Mouse (Mus musculus) layer of hippocampus, postnatal 10 days (tissue): Measurements from ENCODE around the gene Ucp2. TPM values are rescaled to one million over a fixed set of nuclear protein-coding genes. Genes with fewer than 3 reads are reported as not detected.
A peak's percentile ranks its signal among the peaks of the same experiment; 100 is the strongest.

Source experiments
- DNase-seq, 2 experiments: peaks; one replicate each; pipeline ENCODE4 v3.0.0; 2021; ENCODE audit warnings: low spot score in 2 of 2
- total RNA-seq, 2 experiments: library from RNA; stranded (reverse); gene quantifications; 2 replicates each; pipeline ENCODE4 v1.2.3; 2021

The Ucp2 gene
- total RNA-seq, 2 experiments from 2014 or later, result 58.2 to 66.6 TPM

DNA sequence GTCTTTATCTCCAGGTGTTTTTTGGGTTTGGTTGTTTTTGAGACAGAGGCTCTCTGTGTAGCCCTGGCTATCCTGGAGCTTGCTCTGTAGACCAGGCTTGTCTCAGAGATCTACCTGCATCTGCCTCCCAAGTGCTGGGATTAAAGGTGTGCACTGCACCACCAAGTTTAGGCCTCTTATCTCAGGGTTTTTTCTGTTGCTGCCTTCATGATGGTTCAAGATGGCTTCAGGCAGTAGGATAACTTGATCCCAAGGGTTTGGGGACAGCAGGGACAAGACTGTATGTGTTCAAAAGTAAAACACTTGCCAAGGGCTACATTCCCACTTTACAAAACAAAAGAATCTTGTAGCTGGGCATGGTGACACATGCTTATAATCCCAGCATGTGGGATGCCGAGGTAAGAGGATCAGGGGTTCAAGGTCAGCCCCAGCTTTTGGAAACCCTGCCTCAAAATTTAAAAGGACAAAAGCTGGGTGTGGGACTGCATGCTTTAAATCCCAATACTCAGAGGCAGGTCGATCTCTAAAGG lies 8.8 kb downstream of the Ucp2 start:
- no peak for DNase-seq

GRCm38 (mm10) chr7:100502374-100502922 lies 9.3 kb downstream of the Ucp2 start:
- DNase-seq, result no peak

GRCm38 (mm10) chr7:100503076-100503475 lies 9.9 kb downstream of the Ucp2 start:
- DNase-seq, result no peak

GRCm38 (mm10) chr7:100504740-100505487 lies 11.8 kb downstream of the Ucp2 start:
- no peak for DNase-seq

DNA sequence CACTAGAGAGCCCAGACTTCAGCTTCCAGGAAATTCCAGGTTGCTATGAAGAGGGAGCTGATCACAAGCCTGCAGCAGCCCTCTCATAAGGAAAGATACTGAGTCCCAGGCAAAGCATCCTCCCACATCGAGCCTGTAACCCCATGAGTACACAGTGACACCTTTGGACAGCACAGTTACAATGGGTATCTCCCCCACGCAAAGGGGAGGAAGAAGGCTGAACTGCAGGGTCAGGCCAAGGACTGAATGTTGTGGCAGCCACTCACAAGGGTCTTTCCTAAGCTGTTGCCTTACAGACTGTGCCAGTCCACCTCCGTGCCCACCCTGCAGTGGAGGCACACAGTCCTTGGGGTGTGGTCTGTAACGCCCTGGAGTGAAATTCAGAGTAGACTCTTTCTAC lies 13.4 kb downstream of the Ucp2 start:
- no peak for DNase-seq

DNA sequence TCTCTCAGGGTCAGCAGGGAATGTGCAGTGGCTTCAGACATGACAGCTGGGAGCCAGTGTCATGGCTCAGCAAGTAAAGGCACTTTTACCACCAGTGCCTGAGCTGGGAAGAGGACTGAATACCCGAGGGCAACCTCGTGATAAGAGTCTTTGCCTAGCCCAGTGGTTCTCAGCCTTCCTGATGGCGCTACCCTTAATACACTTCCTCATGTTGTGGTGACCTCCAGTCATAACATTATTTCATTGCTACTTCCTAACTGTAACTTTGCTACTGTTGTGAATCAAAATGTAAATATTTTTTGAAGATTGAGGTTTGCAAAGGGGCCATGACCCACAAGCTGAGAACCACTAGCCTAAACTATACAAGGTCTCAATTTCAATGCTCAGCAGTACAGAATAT lies 15.5 kb downstream of the Ucp2 start:
- no peak for DNase-seq

DNA sequence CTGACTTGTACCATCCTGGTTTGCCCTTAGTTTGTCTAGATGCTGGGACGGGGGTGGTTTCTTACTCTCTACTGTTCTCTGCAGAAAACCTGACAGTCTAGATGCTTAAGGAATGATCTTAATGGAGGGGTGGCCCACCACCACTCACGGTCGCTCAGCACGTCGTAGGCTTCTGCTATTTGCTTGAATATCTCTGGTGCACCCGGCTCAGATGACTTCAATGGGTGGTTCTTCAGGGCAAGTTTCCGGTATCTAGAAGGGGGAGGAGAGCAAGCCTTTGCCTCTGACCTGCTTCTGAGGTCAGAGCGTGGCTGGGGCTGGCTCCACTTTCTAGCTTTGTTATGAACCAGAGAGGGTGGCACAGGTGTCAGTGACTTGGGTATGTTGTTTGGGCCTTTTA lies 18.5 kb downstream of the Ucp2 start:
- no peak for DNase-seq

DNA sequence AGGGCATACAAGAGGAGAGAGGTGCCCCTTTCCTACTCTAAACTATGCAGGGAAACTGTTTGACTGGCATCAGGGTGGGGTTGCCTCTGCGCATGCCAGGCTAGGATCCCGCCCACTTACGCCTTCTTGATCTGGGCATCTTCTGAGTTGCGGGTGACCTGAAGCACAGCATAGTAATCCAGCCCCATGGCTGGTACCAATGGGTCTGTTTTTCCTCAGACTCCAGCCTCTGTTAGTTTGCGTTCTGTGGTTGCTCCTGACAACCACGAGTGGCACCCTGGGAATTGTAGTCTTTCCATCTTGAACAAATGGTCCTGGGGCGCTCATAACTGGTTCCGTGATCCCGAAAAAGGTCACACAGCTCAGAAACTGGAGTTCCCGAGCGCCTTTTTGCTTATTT lies 21.4 kb downstream of the Ucp2 start, which contains the start of gene Dnajb13:
TSS of gene Dnajb13 (minus strand) at position 388 of the 400 bp plus-strand sequence.
- DNase-seq, result peak in 1 of 2 experiments; percentile 33

DNA sequence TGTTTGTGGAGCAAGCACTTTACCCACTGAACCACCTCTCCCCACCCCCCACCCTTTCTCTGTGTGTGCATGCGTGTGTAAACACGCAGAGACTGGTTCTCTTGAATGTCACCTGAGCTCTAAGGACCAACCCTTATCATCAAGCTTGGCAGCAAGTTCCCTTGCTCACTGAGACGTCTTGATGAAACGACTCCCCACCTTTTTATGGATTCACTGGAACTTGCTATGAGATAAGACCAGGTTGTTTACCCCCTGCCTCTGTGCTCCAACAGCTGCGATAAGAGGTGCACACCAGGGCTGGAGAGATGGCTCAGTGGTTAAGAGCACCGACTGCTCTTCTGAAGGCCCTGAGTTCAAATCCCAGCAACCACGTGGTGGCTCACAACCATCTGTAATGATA lies 27.1 kb downstream of the Ucp2 start:
- no peak for DNase-seq

- peak; percentile 90 to 92 for DNase-seq
These were observed 27.6 kb downstream of the Ucp2 start for GRCm38 (mm10) chr7:100520663-100521285.

GRCm38 (mm10) chr7:100522222-100522621 lies 29.1 kb downstream of the Ucp2 start:
- DNase-seq, result no peak

DNA sequence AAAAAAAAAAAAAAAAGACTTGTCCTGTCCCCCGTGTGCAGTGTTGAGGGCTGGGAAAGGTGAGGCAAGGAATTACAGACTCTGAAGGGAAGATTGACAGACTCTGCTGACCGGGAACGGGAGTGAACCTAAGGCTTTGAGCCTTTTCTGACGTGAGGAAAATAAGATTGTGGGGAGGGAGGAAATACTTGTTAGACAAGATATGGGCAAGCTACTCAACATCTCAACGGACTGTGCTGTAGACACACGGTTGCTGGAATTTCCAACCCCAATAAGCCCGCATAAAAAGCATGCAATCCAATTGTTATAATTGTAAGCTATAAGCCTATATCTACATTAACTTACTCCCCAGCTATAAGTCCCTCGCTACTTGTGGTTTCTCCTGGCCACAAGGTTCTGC lies 31.5 kb downstream of the Ucp2 start:
- no peak for DNase-seq

DNA sequence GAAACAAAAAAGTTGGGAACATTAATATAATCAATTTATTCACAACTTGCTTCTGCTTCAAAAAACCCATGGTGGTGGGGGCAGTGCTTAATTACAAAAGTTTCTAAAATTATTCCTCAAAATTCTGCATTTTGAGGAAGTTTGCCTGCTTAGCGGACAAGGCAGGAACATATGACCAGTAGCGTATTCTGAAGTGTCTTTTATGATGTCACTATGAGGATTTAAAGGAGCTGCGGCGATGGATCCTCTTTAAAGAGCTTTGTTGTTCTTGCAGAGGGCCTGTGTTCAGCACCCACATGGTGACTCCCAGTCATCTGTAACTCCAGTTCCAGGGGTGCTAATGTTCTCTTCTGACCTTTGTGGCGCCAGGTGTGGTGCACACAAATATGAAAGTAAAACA lies 37.6 kb downstream of the Ucp2 start:
- no peak for DNase-seq

DNA sequence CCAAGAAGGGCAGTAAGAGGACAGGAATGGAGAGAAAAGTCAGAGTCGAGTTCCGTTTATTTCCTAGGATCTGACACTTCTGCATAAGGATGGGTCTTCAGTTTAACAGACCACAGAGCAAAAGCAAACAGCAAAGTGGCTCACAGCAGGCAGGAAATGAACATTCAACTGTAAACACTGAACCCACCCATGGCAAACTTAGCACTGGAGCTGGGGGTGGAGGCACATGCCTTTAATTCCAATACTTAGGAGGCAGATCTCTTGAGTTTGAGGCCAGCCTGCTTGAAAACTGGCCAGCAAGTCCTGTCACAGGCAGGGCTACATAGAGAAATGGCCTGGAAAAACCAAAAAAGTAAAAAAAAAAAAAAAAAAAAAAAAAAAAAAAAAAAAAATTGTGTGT lies 40.4 kb downstream of the Ucp2 start:
- DNase-seq, result no peak

DNA sequence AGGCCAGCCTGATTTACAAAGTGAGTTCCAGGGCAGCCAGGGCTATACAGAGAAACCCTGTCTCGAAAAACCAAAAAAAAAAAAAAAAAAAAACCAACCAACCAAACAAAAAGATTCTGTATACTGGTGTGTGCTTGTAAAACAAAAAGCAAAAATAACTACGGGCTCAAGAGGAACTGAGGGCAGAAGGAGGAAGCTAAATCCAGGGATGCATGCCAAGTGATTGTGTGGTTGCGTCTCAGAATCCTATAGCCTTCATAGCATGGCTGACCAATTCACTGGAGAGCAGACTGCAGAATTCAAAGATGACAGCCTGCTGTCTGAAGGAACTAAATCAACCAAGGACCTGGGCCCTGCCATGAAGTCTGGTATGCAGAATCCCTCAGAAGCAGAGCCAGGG lies 41.1 kb downstream of the Ucp2 start:
- DNase-seq, result no peak

- DNase-seq, result no peak
These were observed 42.7 kb downstream of the Ucp2 start for GRCm38 (mm10) chr7:100535831-100536230.

GRCm38 (mm10) chr7:100536804-100537518 lies 43.8 kb downstream of the Ucp2 start, which contains the start of gene Coa4:
TSS of gene Coa4 (plus strand) at chr7:100537071.
- DNase-seq, result peak; percentile 78 to 88

DNA sequence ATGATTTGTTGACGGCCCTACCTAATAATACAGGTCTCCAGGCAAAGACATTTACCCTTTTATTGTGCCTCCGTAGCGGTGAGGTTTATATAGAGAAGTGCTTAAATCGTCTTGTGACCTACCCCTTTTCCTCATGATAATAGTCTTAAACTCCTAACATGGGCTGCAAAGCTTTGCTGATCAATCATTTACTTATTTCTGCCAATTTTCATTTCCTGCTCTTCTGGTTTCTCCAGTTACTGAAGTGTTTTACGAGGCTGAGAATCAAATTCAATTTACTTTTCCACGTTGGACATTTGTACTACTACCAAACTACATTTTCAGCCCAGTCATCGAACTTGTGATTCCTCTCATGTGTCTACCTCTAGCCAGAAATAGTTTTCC lies 44.4 kb downstream of the Ucp2 start:
- DNase-seq, result no peak

DNA sequence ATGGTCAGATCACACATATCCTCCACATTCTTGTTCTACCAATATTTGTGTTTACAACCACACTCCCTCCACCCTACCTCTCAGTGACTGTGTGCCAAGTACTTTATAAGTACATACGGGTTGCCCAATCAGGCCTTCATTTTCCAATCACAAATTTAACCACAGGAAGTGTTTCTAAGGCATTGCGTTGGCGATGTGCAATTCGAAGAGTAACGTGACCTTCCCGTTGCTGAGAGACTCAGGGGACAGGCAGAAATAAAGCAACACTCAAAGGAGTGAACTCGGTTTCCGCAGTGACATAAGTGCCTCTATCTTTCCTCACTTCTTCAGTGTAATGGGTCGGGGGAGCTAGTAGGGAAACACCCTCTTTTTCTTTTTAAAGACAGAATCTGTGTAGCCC lies 46.4 kb downstream of the Ucp2 start:
- DNase-seq, result no peak

DNA sequence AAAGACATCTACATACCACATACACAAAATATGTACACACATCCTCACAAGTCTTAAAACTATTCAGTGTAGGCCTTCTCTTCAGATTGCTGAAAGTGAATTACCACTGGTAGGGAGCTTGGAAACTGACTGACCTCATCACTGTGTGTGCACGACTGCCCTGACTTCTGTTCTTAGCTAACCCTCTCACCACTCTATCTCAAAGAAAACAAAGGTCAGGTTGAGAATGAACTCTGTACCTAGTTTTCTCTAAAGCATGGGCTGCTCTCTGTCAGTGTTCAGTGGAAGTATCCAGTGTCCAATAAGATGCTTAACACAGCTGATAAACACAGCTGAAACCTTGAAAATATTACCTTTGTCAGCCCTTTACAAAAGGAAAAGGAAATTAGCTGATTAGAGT lies 51.3 kb downstream of the Ucp2 start:
- DNase-seq, result no peak

DNA sequence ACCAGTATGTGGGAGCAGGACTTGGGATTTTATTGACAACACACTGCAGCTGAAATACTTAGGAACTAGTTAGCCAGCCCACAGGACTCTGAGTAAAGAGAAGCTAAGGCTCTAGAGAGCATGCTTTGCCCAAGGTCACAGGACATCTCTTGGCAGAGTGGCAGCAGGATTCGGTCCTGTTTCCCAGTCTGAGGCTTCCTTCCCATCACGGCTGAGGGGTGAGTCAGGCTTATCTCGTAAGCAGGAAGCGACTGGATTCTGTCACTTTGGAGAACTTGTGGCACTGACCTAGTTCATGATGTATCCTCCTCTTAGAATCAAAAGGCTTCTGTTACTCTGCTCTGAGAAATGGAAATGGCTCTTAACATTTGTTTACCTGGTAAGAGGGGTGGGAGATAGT lies 54.5 kb downstream of the Ucp2 start:
- no peak for DNase-seq

DNA sequence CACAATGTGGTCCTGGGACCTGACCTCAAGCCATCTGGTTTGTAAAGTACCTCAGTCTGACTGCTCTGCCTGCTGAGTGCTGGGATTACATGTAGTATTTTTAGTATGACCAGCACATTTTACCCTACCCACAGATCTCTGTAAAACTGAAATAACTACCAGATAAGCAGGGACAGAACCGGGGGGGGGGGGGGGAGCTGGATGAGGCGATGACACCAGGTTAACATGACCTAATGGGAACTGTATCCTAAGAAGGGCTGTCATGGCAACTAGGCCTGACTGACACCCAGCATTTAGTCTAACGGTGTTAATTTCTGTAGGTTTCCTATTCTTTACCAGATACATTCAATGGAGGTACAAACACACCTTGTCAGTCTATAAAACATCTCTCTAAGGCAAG lies 56.7 kb downstream of the Ucp2 start:
- DNase-seq, result no peak
